Mouse (Mus musculus): ENCODE measurements at regions not wholly inside any gene's neighbourhood (a gene's known extent, or its start where the extent isn't known, plus 50 kb on each side); places are given as distances from the start of the nearest gene placed in this dataset.

- DNase-seq, result no peak
These were observed 93.2 kb downstream of the Snx19 start for GRCm38 (mm10) chr9:30520116-30520515.

GRCm38 (mm10) chr9:30519231-30519630 is 92.3 kb downstream of the Snx19 start:
- DNase-seq, result no peak

Measured in right cerebral cortex, postnatal 4 days (tissue).